Mouse (Mus musculus): ENCODE measurements around the gene Gm10985. TPM values are rescaled to one million over a fixed set of nuclear protein-coding genes. Genes with fewer than 3 reads are reported as not detected.

Gene Gm10985
- total RNA-seq, 2 experiments from 2014 or later, result not detected

Other genes with a start within 250 kb of the Gm10985 start
- not detected in 2 replicates for gene Frem2, start 187.7 kb upstream of the Gm10985 start, total RNA-seq (2015; ENCODE audit: low replicate concordance)
- not detected in 2 replicates for gene Frem2, start 187.7 kb upstream of the Gm10985 start, total RNA-seq (2017; ENCODE audit: low replicate concordance)
- 7.3 and 42.3 TPM in 2 replicates for gene Ufm1, start 18.7 kb downstream of the Gm10985 start, total RNA-seq (2015; ENCODE audit: low replicate concordance)
- 4.3 and 16.0 TPM in 2 replicates for gene Ufm1, start 18.7 kb downstream of the Gm10985 start, total RNA-seq (2017; ENCODE audit: low replicate concordance)